Mouse (Mus musculus) mouse embryonic stem cell (cell line): ENCODE measurements around the gene Sorbs2.

Experiments
- in situ Hi-C, 2 experiments: fragments of 300-500 bp; cut with MboI; formaldehyde crosslinking; loops; 1 replicate in 1 of 2; 3 replicates in 1 of 2; pipeline ENCODE4 v1.14.3; 2019 to 2020; ENCODE audit warnings: low sequenced_read_pairs in 2 of 2, low pct_unique_long_range_greater_than_20kb in 1 of 2, mixed read lengths in 1 of 2; ENCODE audit not compliant: unreplicated experiment in 1 of 2

The Sorbs2 gene

GRCm38 (mm10) chr8:45559176-45559820 lies 51.7 kb downstream of the Sorbs2 start:
- in situ Hi-C loops, result no loop called here

GRCm38 (mm10) chr8:45565189-45565588 lies 57.6 kb downstream of the Sorbs2 start:
- in situ Hi-C loops, result no loop called here

- in situ Hi-C loops, result no loop called here
Measured at GRCm38 (mm10) chr8:45570117-45570516, 62.5 kb downstream of the Sorbs2 start.

GRCm38 (mm10) chr8:45579714-45580543 lies 72.3 kb downstream of the Sorbs2 start:
- in situ Hi-C loops, result no loop called here

GRCm38 (mm10) chr8:45580544-45580866 lies 72.9 kb downstream of the Sorbs2 start:
- in situ Hi-C loops, result no loop called here

GRCm38 (mm10) chr8:45583856-45584255 lies 76.3 kb downstream of the Sorbs2 start:
- in situ Hi-C loops, result no loop called here

- in situ Hi-C loops, result no loop called here
Measured at GRCm38 (mm10) chr8:45584390-45585052, 76.9 kb downstream of the Sorbs2 start.

GRCm38 (mm10) chr8:45585158-45585557 lies 77.6 kb downstream of the Sorbs2 start:
- in situ Hi-C loops, result no loop called here

- in situ Hi-C loops, result no loop called here
Measured at GRCm38 (mm10) chr8:45587011-45587410, 79.4 kb downstream of the Sorbs2 start.

- in situ Hi-C loops, result no loop called here
Measured at GRCm38 (mm10) chr8:45591888-45592287, 84.3 kb downstream of the Sorbs2 start.

- in situ Hi-C loops, result no loop called here
Measured at GRCm38 (mm10) chr8:45593711-45594110, 86.1 kb downstream of the Sorbs2 start.

GRCm38 (mm10) chr8:45595983-45596382 lies 88.4 kb downstream of the Sorbs2 start:
- in situ Hi-C loops, result no loop called here

- in situ Hi-C loops, result no loop called here
Measured at GRCm38 (mm10) chr8:45596591-45596990, 89.0 kb downstream of the Sorbs2 start.

GRCm38 (mm10) chr8:45597631-45598420 lies 90.2 kb downstream of the Sorbs2 start:
- in situ Hi-C loops, result no loop called here

- in situ Hi-C loops, result no loop called here
Measured at GRCm38 (mm10) chr8:45598883-45599282, 91.3 kb downstream of the Sorbs2 start.

GRCm38 (mm10) chr8:45602019-45602418 lies 94.4 kb downstream of the Sorbs2 start:
- in situ Hi-C loops, result no loop called here

GRCm38 (mm10) chr8:45605419-45605818 lies 97.8 kb downstream of the Sorbs2 start:
- in situ Hi-C loops, result no loop called here

- in situ Hi-C loops, result no loop called here
Measured at GRCm38 (mm10) chr8:45607012-45607411, 99.4 kb downstream of the Sorbs2 start.

GRCm38 (mm10) chr8:45608413-45608812 lies 100.8 kb downstream of the Sorbs2 start:
- in situ Hi-C loops, result no loop called here
